8 mouse cellular contexts compared by ENCODE assay signal in the genomic region with DNA sequence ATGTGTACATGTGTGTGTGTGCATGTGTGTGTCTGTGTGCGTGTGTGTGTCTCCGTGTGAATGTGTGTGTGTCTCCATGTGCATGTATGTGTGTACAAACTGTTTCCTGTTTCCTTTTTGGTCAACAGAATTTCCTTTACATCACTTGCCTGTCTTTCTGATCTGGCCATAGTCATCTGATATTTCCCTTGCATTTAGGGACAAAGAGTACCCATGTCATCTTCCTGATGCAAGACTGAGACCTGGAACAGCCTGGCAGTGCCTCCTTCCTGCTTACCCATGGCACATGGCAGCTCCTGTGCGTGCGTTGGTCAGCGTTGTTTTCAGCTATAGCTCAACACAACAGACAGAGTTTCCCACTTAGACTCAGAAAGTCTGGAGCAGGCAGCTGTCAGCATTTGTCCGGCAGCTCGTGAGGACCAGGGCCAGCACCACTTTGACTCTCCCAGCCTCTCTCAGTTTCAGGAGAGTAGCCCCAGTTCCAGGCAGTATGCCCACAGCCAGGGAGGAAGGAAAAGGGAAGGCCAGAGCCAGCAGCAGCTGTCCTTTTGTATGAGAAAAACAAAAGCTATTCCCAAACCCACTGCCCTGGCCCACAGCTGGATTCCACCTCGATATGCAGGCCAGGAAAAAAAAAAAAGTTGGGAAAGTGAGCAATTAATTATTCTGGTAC. TPM values are rescaled to one million over a fixed set of nuclear protein-coding genes. Genes with fewer than 3 reads are reported as not detected.
DNase-seq lines count a peak whose midpoint lies in the region; ATAC-seq lines count a peak whose summit lies in the region.

No protein-coding gene starts in this region.

- DNase-seq in cerebellum, postnatal 25 days = peak; percentile 33 to 48
- DNase-seq in cerebellum, adult 9-10 months = no peak
- DNase-seq in right cerebral cortex, postnatal 10 days (ENCODE audit: low spot score in 2 of 2) = peak; percentile 60 to 65
- DNase-seq in right cerebral cortex, adult 2 months (ENCODE audit: low spot score in 2 of 2) = no peak
- DNase-seq in spleen, adult 12 weeks (ENCODE audit: low spot score) = no peak
- no peak for DNase-seq in layer of hippocampus, adult 11-12 months (ENCODE audit: low spot score)

- no peaks in the 10 kb centered on the region for H3K9me3 ChIP-seq in hindbrain, embryonic 13.5 days
- no peaks in the 10 kb centered on the region for H3K9me3 ChIP-seq in lung, embryonic 15.5 days

- no peak for ATAC-seq in hindbrain, embryonic 13.5 days (ENCODE audit: low FRiP score)
- ATAC-seq in lung, embryonic 15.5 days (ENCODE audit: borderline replicate concordance, extremely low read depth, low FRiP score, low TSS enrichment) = peak; percentile 79

- H3K4me2 ChIP-seq in hindbrain, embryonic 13.5 days = no peak overlapping the region
- no peak overlapping the region for H3K4me2 ChIP-seq in lung, embryonic 15.5 days

- H3K27me3 ChIP-seq in hindbrain, embryonic 13.5 days = no peaks in the 10 kb centered on the region
- no peaks in the 10 kb centered on the region for H3K27me3 ChIP-seq in lung, embryonic 15.5 days

- WGBS in hindbrain, embryonic 13.5 days = 49% methylated on average over 8 of the region's 8 CpGs
- 48% methylated on average over 8 of the region's 8 CpGs for WGBS in lung, embryonic 15.5 days

- H3K27ac ChIP-seq in hindbrain, embryonic 13.5 days = 0 out of 2 replicates have a peak overlapping the region, but pooled peaks have one; percentile 35
- H3K27ac ChIP-seq in lung, embryonic 15.5 days = peak overlapping the region; percentile 84

- no peak overlapping the region for H3K9ac ChIP-seq in hindbrain, embryonic 13.5 days
- H3K9ac ChIP-seq in lung, embryonic 15.5 days = no peak overlapping the region

- no peak overlapping the region for H3K4me3 ChIP-seq in hindbrain, embryonic 13.5 days
- H3K4me3 ChIP-seq in lung, embryonic 15.5 days = no peak overlapping the region

- H3K4me1 ChIP-seq in hindbrain, embryonic 13.5 days (replicated peaks) = peaks cover 5% of the 10 kb centered on the region; the same call in 1 of the 2 replicates
- H3K4me1 ChIP-seq in lung, embryonic 15.5 days = peaks cover 20% of the 10 kb centered on the region

- H3K36me3 ChIP-seq in hindbrain, embryonic 13.5 days = no peaks in the 10 kb centered on the region
- no peaks in the 10 kb centered on the region for H3K36me3 ChIP-seq in lung, embryonic 15.5 days

RNA-seq across cellular contexts. Expression of gene Snrk, which starts 7.4 kb away (rescaled TPM):
- polyA plus RNA-seq in hindbrain, embryonic 13.5 days (2015; fragmentation: Nextera tagmentation; extraction: Ambion mirVana) = 56.2 and 61.3 TPM in 2 replicates
- polyA plus RNA-seq in lung, embryonic 15.5 days (2015; fragmentation: Nextera tagmentation; extraction: Ambion mirVana) = 81.2 and 83.3 TPM in 2 replicates

Comparison
In these comparisons a context has a peak if more than half of its experiments do, and no peak if none do; other contexts are left out.
1. DNase-seq: peak in cerebellum, postnatal 25 days (2 of 2) and right cerebral cortex, postnatal 10 days (2 of 2); none in cerebellum, adult 9-10 months (single experiment), right cerebral cortex, adult 2 months (0 of 2), spleen, adult 12 weeks (single experiment) and layer of hippocampus, adult 11-12 months (single experiment).